Mouse (Mus musculus): ENCODE results near the gene Tex19.2.

GRCm38 (mm10) chr11:121080330-121080729, 38.1 kb downstream of the Tex19.2 start:
- TF ChIP-seq CTCF (IDR thresholded peaks at IDR 0.05; ENCODE audit: extremely low read depth, insufficient read depth, insufficient read length, insufficient replicate concordance) = no peak
- no peak for TF ChIP-seq POLR2A (IDR thresholded peaks at IDR 0.05; ENCODE audit: low read depth, low read length)
